ENCODE assay signal across 14 mouse cellular contexts in the genomic region with DNA sequence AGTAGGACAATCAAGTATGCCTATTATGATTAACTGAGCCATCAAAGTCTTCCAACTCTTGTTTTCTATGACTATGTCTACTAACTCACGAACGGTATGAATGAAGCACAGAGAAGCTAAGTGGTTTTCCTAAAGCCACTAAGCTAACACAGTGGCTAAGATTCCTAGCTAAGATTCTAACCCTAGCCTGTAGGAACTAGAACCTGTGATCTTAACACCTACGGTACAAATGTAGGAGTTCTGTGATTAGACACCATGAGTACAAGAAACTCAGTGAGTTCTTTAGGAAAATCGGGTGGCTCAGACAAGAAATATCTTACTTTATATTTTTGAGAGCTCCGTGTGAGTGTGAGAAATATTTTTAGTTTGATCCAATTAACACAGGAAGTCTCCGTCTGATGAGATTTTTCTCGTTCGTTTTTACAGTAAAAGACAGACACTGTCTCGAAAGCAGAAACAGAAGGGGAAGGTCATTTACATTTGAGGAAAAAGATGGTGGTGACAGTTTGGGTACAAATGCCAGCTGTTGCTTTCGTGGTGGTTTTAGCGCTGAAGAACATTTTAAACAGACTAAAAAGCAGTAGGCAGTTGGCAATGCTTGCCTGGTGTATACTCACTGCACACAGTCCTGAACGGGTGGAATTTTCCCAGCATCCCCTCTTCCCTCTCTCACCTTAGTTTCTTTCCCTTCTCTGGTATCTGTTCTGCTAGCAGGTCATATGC. TPM values are rescaled to one million over a fixed set of nuclear protein-coding genes. Genes with fewer than 3 reads are reported as not detected.
DNase-seq lines count a peak whose midpoint lies in the region; ATAC-seq lines count a peak whose summit lies in the region.
"Had no signal": no experiment of that assay in that cellular context is flagged by ENCODE, and none has a peak within 500 bp of the region (broad histone marks: within the 10 kb centered on the region; RNA-seq: fewer than 3 reads in every experiment).

No protein-coding gene starts in this region.

- intact Hi-C loops in left cerebral cortex, postnatal 14 days (cut with DNase I): no loop called here

- no peak for DNase-seq in frontal cortex, postnatal 10 days (ENCODE audit: low spot score in 2 of 2)
- peak; percentile 50 to 64 for DNase-seq in left cerebral cortex, postnatal 14 days (ENCODE audit: low spot score in 2 of 2)
- no peak for DNase-seq in left cerebral cortex, adult 8-10 months (ENCODE audit: low spot score in 2 of 2)
- peak; percentile 80 for DNase-seq in brain, adult 2 months (ENCODE audit: low read depth, low spot score)
- peak; percentile 52 to 73 for DNase-seq in right cerebral cortex, postnatal 10 days (ENCODE audit: low spot score in 2 of 2)
- no peak for DNase-seq in urinary bladder, postnatal 36 days (ENCODE audit: low spot score in 2 of 2)
- DNase-seq: cerebellum, adult 9-11 months; kidney, adult 18-20 months; kidney, postnatal 10 days; lung, adult 18-20 months; lung, postnatal 36 days; thymus, postnatal 36 days had no signal

- peak; percentile 91 for ATAC-seq in frontal cortex, adult (ENCODE audit: low TSS enrichment)
- ATAC-seq: midbrain, embryonic 16.5 days had no signal

RNA-seq across cellular contexts. Expression of a gene that starts 37.7 kb away (rescaled TPM):
- 10 to 100 TPM in 1 of 2 experiments, 1 to 10 TPM in 1; 10.0 to 12.2 TPM for total RNA-seq in left cerebral cortex, postnatal 14 days (2021)
- total RNA-seq in left cerebral cortex, adult 8-10 months (2022): 10 to 100 TPM; 12.6 to 17.4 (median 13.3) TPM

Comparison
In these comparisons a context has a peak if more than half of its experiments do, and no peak if none do; other contexts are left out.
1. DNase-seq: peak in left cerebral cortex, postnatal 14 days (2 of 2), brain, adult 2 months (single experiment) and right cerebral cortex, postnatal 10 days (2 of 2); none in frontal cortex, postnatal 10 days (0 of 2), left cerebral cortex, adult 8-10 months (0 of 2) and urinary bladder, postnatal 36 days (0 of 2).